Mouse (Mus musculus) left cerebral cortex, postnatal 10 days (tissue): ENCODE measurements around the gene Dip2c. TPM values are rescaled to one million over a fixed set of nuclear protein-coding genes. Genes with fewer than 3 reads are reported as not detected.

ENCODE experiments used
- DNase-seq, 2 experiments: peaks; one replicate each; pipeline ENCODE4 v3.0.0; 2021 to 2022; ENCODE audit warnings: low spot score in 2 of 2, mixed read lengths in 1 of 2; ENCODE audit errors: extremely low spot score in 1 of 2
- intact Hi-C: fragments of 180-260 bp; cut with DNase I; formaldehyde crosslinking; loops from one replicate; pipeline ENCODE4 v1.15.1; 2025
- total RNA-seq, 2 experiments: library from RNA; stranded (reverse); gene quantifications; 2 replicates each; pipeline ENCODE4 v1.2.3; 2021

Dip2c gene
- total RNA-seq, 2 experiments from 2014 or later: 73.8 to 76.1 TPM

DNA sequence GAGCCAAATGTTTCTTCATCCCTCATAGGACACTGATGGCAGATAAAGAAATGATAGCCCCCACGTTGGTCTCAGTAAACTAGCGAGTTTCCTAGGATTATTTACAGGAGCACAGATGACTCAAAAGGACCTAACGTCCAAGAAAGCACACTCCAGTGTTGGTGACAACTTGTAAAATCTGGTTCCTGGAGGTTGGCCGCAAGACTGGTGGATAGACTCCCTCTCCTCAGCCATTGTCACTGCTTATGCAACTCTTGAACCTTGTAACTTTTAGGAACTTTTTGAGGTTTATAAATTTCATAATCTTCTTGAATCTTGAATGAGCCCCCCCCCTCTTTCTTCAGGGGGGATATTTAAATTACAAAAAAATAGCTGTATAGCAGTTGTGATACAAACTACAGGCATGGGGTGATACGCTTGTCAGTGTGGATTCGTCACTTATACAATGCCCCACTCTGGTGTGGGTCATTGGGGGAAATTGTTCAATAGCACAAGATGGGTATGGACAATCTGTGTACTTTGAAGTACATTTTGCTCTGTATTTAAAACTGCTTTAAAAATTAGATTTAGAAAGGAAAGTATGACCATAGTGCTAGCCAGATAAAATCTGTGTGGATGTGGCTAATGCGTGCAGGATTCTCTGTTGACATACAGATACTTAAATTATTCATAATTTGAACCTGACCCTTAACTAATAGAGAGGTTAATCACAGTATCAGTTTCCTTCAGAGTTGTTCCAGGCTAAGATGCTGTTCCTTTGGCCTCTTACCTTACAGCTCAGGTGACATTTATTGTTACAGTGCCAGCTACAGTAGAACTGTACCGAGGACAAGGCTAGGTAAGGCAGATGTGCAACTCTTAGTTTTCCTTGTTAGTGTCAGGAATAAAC lies 181.3 kb downstream of the Dip2c start:
- no peak for DNase-seq
- intact Hi-C loops: loop anchor here (5.0 kb wide), 1 partner anchor 115 kb away; no protein-coding TSS in a partner anchor

DNA sequence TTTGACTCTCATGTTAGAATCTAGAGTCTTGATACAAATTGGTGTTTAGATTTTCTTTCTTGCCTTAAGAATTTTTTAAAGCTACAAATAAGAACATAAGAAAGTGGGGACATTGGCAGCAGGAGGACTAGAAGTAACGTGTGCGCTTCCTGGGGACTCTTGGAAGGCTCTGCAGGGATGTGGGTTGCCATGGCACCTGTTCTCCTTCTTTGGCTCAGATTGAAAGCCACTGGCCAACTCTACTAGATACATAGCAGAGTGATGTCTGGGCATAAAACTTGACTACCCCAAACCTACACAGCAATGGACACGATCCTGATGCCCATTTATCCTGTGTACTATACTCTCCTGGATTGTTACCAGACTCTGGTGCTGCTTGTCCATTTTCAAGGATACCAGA lies 188.1 kb downstream of the Dip2c start:
- no peak for DNase-seq
- intact Hi-C loops: no loop called here

DNA sequence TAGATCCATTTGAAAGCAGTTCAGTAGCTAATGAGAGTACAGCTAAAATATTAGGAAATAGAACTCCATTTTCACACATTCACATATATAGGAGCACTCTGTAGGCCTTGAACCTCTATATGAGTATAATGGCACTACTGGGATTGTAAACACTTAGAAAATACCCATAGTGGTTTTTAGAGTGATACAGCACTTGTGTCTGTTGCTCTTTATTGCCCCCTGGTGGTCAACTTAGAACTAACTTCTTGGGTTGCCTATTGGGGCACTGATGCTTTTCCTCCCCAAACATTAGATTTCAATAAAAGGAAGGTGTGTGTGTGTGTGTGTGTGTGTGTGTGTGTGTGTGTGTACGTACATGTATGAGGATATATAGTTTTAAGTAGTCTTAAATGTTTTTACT lies 190.9 kb downstream of the Dip2c start:
- DNase-seq: peak; percentile 36 to 51

DNA sequence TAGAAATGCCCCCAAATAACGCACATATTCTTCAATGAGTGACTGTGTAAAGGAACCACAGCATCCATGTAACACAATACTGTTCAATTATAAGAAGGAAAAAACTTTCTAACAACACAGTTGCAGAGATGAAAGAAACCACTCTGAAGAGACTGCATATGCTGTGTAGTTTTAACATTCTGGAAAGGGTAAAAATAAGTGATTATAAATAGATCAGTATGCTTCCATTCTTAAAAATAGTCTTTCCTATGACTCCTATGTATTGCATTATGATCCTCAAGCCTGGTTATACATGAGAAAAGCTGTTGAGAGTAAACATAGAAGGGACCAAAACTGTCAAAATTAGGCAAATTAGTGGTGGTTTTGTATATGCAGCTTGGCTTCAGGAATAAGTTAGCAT lies 197.1 kb downstream of the Dip2c start:
- DNase-seq: no peak
- intact Hi-C loops: no loop called here

More for the DNA sequence above, 190.9 kb downstream of the Dip2c start:
- intact Hi-C loops: loop anchor here (5.0 kb wide), 2 partner anchors 190 to 285 kb away; partner anchors contain the start of gene Dip2c

DNA sequence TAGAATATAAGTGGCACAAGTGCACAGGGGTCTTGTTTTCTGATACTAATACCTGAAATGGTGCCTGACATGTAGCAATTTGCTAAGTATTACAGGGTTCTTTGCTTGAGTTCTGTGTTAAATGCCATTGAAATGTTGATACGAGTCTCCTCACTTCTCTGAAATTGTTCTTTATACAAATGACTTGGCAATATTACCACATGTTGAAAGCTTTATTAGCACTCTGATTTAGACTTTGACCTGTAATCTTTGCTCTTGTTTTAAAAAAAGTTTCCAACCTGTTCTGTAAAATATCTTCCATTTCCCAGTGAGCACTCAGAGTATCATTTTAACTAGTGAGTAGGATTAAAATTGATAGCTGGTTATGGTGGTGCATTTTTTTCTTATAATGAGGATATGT lies 205.4 kb downstream of the Dip2c start:
- intact Hi-C loops: no loop called here
- DNase-seq: no peak

DNA sequence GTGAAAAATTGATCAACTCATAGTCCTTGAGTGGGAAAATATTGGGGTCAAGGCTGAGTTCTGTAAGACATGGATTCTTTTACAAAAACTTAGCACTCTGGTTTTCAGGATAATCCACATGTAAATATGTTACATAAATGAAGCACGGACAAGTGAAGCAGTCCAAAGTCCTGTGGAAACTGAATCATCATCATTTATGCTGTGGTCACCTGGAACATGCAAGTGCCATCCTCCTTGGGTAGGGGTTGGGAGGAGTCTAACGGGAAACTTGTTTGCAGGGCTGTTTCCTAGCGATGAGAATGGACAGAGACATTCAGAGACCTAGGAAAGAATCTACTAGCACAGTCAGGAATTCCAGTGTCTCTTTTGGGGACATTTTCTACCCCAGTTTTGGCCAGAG lies 213.4 kb downstream of the Dip2c start:
- intact Hi-C loops: no loop called here
- no peak for DNase-seq

DNA sequence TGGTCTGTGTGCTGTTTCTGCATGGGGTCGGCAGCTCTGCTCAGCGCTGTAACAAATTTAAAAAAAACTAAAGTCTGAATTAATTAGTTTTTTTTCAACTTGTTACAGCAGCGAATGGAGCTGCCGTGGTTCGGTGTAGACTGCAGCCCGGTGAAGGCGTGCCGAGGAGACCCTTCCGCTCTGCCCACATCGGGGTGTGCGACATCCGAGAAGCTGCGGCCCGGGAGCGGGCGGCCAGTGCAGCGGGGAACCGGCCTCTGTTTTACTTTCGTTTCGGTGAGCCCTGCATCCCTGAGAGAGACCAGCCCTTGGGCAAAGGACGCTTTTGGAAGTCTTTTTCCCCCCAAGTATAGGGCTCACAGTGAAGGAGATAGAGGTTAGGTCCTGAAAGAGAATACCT lies 218.4 kb downstream of the Dip2c start:
- intact Hi-C loops: no loop called here
- peak in 1 of 2 experiments; percentile 36 for DNase-seq

DNA sequence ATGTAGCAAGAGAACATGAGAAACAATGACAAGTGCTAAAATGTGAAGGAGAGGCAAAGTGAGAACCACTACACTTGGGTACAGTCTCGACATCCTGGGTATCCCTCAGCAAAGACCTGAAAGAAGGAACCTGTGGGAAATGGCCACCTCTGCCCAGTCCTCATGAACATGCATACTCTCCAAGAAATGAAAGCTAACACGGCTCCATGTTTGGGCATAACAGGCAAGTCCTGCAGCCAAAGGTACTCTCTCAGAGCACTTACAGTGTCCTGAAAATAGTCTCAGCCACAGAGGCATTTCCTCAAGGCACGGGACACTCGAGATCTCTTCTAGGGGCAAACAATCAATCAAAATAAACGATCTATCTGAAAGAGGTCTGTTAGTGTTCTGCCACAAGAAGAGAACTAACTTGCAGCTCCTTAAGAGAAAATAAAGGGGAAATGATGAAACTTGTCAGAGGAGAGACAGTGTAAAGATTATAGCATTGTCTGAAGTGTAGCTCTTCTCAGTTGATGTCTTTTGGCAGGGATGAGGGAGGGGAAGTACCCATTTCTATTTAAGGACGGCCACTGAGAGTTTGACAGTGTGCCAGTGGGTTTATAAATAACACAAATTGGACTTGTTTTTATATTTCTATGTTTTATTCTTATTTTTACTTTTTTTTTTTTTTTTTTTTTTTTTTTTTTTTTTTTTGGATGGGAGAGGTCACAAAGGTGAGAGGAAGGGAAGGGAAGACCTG lies 228.0 kb downstream of the Dip2c start:
- intact Hi-C loops: no loop called here
- no peak for DNase-seq

DNA sequence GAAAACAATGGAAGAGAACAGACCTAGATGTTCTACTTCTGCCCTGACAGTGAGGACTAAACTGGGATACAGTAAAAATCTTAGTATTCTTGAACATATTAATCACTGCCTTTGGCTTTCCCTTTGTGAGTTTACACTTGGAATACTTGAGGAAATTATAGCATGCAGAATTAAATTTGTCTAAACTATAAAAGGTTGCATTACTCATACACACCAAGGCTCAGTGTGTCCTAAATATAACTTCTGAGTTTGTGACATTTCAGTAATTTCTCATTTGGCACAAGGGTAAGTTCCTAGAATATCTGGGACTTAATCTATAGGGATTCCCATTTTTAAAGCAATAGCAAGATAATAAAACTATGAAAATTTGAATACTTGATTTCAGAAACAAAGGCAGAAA lies 262.2 kb downstream of the Dip2c start:
- DNase-seq: no peak
- intact Hi-C loops: no loop called here

DNA sequence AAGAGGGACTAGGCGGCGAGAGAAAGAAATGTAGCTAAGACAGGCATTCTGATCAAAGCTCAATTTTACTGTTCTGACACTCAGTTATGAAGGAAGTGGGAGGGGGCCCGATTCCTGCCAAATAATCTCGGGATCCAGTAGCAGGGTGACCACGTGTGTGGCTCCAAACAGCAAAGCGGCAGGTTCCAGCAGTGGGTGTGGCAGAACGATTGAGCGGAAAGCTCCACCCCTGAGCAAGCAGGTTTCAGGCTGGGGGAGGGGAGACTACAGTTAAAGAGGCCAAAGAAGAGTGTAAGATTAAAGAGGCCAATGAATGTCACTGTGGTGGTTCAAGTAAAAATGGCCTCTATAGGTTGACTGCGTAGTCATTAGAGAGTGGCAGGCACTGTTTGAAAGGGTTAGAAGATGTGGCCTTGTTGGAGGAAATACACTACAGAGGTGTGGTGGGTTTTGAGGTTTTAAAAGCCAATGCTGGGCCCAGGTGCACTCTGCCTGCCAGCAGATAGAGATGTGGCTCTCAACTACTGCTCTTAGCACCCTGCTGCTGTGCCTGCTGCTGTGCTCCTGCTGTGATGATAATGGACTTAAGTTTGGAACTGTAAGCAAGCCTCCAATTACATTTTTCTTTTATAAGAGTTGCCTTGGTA lies 271.5 kb downstream of the Dip2c start:
- DNase-seq: peak in 1 of 2 experiments; percentile 25

DNA sequence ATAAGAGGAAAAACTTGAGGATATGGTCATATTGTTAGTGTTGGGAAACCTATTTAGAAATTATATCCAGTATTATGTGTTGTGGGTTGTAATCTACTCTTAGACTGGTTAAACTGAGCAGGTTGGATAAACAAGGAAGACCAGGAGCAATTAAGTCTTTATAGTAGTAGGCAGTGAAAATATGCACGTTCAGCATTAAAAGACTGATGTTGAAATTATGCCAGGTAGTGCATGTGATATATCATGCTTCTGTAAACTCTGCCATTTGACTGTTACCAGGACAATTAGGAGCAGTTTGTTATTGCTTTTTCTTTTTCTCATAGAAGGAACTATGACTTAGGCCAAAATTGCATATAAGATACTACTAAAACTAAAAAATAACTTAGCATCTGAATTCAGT lies 285.8 kb downstream of the Dip2c start:
- DNase-seq: no peak
- intact Hi-C loops: loop anchor here (10.0 kb wide), 1 partner anchor 377 kb away; no protein-coding TSS in a partner anchor

More for the DNA sequence above, 271.5 kb downstream of the Dip2c start:
- intact Hi-C loops: no loop called here

DNA sequence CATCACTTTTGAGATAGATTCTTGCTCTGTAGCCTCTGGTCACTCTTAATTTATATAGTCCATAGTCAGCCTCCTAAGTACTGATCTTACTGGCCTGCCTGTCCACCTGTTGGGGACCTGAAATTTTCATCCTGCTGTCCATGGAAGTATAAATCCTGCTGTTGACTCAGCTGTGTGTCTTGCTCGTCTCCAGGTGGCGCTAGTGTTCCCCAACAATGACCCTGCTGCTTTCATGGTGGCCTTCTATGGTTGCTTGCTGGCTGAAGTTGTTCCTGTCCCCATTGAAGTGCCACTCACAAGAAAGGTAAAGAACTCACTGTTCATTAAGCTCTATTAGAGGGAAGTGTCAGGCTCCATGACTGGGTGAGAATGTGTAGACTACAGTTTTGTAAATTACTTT lies 286.6 kb downstream of the Dip2c start:
- no peak for DNase-seq

DNA sequence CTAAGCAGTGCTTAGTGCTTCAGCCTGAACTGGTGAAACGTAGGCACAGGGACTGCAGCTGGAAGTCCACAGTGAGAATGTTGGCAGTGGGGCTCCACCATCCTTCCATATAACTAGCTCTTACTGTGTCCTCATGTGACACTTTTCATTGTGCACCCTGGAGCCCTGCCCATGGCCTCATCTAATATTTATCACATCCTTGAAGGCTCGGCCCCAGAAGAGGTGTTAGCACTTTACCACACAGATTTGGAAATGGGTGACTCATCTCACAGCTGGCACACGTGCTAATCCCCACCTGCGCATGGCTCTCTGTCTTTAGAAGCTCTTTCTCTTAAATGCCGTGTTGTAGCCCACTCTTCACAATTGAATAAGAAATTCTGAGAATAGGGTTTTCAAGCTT lies 292.5 kb downstream of the Dip2c start:
- intact Hi-C loops: loop anchor here (10.0 kb wide), 1 partner anchor 384 kb away; no protein-coding TSS in a partner anchor
- DNase-seq: no peak

More for the DNA sequence above, 286.6 kb downstream of the Dip2c start:
- intact Hi-C loops: loop anchor here (10.0 kb wide), 1 partner anchor 378 kb away; no protein-coding TSS in a partner anchor

DNA sequence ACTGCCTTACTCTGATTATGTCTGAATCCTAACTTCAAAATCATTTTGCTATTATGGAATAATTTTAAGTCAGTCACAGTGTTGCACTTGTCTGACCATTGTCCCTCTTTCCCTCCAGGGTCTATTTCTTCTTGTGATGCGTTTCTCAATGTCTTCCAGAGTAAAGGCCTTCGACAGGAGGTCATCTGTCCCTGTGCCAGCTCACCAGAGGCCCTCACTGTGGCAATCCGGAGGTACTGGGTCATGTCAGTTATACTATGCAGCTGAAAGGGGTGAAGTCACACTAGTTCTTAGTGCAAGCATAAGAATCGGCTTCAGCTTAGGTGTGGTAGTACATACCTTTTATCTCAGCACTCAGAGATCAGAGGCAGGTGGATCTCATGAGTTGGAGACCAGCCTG lies 300.4 kb downstream of the Dip2c start:
- intact Hi-C loops: no loop called here
- no peak for DNase-seq

DNA sequence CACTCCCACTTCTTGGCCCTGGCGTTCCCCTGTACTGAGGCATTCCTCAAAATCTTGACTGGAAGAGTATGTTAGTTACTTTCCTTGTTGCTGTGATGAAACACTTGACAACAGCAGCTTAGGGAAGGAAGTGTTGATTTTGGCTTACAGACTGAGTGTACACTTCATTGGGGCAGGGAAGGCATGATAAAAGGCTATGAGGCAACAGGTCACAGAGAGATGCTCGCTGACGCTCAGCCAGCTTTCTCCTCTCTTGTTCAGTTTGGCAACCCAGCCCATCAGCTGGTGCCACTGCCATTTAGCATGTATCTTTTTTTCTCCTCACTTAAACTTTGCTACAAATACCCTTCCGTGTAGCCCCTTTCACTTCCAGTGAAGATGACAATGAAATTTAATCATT lies 302.1 kb downstream of the Dip2c start:
- intact Hi-C loops: no loop called here
- no peak for DNase-seq

DNA sequence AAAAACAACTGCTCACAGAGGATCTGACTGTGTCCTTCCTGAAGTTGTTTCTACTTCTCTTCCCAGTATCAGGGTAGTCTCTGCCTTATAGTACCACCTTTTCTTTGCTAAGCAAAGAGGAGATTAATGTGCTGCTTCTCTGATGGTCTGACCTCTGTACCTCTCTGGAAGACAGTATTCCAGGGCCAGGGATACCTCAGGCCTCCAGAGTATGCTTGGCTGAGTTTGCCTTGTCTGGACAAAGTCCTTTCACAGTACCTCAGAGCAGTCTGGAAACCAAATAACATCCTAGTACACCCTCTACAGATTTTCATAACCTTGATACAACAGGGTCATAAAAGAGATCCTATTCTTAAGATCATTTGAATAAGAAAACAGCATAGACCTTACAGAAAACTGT lies 305.5 kb downstream of the Dip2c start:
- intact Hi-C loops: no loop called here
- no peak for DNase-seq

DNA sequence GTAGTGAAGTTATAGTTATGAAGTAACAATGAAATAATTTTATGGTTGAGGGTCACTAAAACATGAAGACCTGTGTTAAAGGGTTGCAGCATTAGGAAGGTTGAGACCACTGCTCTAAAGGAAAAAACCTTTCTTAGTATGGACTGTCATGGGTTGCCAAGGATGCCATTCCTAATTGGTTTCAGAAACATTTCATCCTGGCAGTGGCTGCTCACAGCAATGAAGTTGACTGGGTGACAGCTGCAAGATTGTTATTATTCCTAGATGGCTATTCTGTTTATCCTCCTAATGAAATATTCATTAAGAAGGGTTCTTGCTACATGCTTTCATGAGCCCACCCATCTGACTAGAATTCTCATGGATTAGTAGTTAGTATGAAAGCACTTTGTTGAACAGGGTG lies 307.3 kb downstream of the Dip2c start:
- intact Hi-C loops: no loop called here
- DNase-seq: no peak

DNA sequence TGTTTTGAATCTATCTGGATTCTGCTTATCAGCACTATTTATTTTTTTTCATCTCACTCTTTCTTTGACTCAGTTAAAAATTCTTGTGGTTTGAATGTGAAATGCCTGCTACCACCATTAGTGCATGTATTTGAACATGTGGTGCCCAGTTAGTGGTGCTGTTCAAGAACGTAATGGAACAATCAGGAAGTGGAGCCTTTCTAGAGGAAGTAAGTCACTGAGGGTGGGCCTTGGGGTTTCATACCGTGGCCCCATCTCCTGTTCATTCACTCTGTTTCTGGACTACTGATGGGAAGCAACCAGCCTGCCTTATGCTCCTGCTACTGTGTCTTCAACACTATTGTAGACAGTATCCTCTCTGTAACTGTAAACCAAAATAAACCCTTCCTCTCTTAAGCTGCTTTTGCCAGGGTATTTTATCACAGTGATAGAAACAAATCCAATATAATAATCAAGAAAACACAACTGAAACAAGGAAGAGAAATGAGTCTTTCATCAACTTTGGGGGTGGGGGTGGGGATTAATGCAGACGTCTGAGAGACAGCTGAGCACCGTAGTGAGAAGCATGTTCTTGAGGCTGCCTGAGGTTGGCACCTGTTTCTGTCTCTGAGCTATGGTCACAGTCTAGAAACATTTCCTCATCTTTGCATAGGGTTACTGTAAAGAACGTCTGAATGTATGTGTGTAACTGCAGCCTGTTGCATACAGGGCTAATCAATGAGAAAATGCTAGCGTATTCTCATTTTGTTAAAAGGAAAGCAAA lies 323.2 kb downstream of the Dip2c start:
- intact Hi-C loops: no loop called here
- DNase-seq: no peak

DNA sequence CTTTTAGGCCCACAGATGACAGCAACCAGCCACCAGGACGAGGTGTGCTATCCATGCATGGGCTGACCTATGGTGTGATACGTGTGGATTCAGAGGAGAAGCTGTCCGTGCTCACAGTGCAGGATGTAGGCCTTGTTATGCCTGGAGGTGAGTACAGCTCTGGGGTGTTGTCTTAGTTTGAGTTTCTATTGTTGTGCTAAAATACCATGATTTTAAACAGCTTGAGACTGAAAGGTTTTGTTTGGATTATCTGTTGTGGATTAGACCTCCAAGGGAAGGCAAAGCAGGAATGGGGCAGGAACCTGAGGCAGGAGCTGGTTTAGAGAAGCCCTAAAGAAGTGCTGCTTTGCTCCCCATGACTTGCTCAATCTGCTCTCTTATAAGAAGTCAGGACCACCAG lies 325.0 kb downstream of the Dip2c start:
- no peak for DNase-seq
- intact Hi-C loops: no loop called here
